Mouse (Mus musculus) cerebellum, adult 11 months (tissue): Measurements from ENCODE around the gene Slc7a14.
A peak's percentile ranks its signal among the peaks of the same experiment; 100 is the strongest.
"Not testable (repeated sequence)": the region's sequence is repeated elsewhere in the genome, so short reads cannot be mapped to it uniquely, and the experiment has no call there.

Experiments
- DNase-seq: peaks from one replicate; pipeline ENCODE4 v3.0.0; 2022

The Slc7a14 gene

DNA sequence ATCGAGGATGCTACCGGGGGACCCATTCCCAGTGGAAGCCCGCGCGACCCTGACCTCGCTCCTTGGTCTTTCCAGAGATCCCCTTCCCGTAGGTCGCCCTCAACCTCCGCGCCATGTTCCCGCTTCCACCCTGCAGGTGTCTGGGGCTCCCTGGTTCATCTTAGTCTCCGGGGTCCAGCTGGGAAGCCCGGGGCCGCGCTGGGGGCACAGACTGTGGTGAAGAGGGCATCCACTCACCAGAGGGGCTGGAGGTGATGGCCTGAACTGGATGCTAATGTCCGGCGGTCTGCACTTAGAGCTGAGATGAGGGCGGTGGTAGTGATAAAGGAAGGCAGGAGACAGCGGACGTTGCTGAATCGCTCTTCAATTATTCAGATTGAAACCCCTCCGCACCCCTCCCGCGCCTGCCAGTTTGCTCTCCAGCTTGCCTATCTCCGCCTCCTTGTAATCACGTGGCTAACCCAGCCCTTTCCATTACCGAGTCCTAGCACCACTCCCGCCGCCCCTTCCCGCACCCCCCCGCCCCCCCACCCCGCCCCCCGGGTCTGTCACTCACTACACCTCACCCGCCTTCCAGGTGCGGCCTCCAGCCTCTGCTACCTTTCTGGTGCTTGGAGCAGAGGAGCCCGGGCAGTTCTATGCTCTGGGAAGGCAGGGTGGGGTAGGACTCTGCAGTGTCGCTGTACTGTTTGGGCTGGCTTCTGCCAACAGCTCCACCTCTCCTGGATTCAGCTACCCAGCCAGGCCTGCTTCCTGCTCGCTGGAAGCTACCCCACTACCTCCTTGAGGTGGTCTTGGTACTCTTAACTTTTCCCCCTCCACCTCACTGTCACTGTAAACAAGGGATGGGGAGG is at the start of gene Slc7a14:
Gene Slc7a14, minus strand, starts transcription at position 445 of the 854 bp plus-strand sequence.
- peak; percentile 85 for DNase-seq

DNA sequence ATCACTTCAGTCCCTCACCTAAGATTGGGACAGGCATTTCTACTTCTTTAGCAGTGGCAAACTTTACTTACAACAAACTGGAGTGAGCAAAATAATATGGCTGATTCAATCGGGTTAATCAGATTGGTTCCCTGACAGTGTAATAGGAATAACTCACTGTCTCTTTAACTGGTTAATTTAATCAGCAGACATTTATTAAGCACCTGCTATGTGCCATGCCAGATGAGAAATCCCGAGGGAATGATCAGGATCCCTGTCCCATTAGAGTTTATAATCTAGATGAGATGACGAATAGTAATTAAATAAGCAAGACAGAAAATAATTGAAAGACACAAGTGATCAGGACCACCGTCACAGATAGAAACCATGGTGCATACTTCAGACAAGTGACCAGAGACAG is 36.4 kb upstream of the Slc7a14 start:
- DNase-seq, result no peak

GRCm38 (mm10) chr3:31345766-31346165 is 35.6 kb upstream of the Slc7a14 start:
- DNase-seq, result no peak

GRCm38 (mm10) chr3:31339236-31339635 is 29.1 kb upstream of the Slc7a14 start:
- DNase-seq, result no peak

DNA sequence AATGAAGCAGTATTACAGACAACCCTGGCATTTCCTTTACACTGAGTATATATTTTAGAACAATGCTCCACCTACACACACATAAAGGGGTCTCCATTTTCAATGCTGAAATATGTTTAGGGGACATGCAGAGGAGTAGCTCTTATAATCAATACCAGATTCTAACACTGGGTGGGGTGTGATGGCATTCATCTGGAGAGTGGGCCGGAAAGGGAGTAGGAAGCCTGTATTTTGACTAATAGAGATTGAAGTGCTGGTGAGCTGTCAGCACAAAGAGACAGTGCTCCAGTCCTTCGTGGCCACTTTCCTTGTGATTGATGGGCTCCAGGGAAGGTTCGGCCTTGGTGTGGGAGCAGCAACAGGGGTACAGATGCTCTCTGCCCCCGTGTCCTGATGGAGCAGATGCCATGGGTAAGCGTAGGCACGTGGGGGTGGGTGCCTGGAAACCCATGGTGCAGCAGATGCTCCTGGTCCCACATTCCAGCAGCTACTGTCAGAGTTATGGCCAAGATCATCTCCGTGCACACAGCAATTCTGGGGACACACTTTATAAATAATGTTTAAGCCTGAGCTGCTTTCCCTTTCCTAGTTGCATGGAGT is 18.2 kb upstream of the Slc7a14 start:
- no peak for DNase-seq

DNA sequence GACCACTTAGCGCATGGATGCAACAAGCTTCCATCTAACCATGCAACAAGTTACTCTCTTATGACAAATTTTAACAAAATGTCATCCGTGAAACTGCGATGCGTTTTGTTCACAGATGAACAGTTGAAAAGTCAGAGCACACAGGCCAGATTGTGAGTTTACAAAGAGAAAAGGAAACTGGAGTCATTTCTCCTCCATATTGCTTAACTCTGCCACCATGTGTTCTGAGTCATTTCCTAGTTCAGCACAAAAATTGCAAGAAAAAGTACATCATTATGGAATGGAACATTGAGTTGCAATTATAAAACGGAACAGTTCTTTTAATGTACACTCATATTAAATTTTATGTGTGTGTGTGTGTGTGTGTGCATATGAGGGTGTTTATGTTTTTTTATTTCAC is 17.6 kb upstream of the Slc7a14 start:
- no peak for DNase-seq

DNA sequence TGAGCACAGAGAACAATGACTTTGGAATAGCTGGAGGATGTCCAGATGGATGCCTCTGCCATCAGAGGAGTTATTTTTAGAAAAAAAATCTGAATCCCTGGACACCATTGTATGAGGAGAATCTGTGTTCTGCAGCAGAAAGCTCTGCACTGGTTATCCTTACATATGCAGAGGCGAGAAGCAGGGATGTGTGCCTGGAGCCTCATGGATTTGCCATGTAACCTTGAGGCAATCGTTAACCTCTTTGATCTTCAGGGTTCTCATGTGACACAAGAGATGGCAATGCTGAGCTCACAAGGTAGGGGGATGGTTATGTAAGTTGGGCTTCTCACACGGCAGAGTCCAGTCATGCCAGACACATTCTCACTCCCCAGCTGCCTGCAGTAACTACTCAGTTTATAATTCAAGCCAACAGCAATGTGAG is 14.1 kb upstream of the Slc7a14 start:
- DNase-seq, result no peak

- DNase-seq, result peak; percentile 72
Observed at GRCm38 (mm10) chr3:31309371-31309933, 726 bp downstream of the Slc7a14 start.

DNA sequence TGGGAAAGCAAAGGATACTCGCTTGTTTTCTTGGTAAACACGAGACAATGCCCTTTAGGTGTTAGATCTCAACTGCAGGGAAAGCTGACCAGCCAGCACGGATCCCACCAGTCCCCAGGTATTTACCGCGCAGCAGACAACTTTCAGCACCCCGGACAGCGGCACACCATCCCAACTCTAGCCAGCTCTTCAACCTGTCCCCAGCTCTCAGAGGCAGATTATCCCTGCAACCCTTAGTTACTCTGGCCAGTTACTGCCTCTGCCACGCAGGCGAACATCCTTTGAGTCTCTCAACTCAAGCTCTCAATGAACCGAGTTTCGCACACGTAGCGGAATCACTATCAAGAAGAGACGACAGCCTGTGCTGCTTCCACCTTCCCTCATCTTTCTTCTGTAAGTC is 1.3 kb downstream of the Slc7a14 start:
- DNase-seq, result no peak

DNA sequence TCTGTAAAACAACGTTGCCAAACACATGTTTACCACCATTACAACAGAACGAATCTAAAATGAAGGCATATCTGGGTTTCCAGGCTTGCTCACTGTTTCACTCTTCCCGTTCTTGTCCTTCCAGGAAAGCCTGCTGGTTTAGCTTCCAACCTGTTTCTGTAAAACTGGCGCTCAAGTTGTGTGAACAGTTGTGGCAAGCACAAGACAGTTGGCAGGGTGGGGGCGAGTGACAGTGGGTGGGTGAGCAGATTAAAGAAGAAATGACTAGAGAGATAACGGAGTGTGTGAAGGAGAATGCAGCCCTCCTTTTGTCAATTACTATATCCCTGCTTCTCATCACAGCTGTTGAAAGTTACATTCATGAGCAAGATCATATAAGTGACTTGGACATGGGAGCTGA is 2.2 kb downstream of the Slc7a14 start:
- DNase-seq, result no peak

GRCm38 (mm10) chr3:31291673-31292602 is 18.2 kb downstream of the Slc7a14 start:
- DNase-seq, result no peak

DNA sequence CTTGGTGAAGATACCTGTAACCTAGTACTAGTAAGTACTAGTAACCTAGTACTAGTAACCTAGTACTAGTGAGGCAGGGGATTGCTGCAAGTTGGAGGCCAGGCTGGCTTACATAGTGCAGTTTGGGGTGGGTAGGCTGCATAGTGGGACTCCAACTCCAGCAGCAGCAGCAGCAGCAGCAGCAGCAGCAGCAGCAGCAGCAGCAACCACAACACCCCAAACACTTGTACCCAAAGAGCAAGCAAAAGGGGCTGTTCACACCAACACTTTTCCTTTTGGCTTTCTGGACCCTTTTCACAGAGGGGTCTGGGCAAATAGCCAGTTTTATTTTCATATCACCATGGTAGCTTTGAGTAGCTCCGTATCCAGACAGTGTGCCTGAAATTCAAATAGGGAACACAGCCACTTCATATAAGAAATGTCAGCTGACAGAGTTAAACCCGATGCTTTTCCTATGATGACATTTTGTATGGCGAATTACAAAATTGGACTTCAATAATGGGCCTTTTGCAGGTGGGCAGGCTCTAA is 22.7 kb downstream of the Slc7a14 start:
- no peak for DNase-seq

DNA sequence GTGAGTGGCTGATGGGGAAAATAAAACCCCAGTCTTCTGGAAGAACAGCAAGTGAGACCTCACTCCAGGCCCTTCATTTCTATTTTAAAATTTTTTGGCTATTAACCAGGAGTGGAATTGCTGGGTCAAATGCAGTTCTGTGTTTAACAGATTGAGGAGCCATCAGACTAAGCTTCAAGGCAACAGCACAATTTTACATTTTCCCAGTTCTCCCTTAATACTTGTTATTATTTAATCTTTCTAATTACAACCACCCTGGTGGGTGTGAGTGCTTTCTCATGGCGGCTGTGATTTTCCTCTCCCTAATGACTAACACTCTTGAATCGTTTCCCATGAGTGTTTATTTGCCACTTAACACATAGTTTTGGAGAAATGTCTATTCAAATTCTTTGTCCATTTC is 29.1 kb downstream of the Slc7a14 start:
- DNase-seq, result no peak

GRCm38 (mm10) chr3:31274875-31275274 is 35.3 kb downstream of the Slc7a14 start:
- DNase-seq, result no peak

DNA sequence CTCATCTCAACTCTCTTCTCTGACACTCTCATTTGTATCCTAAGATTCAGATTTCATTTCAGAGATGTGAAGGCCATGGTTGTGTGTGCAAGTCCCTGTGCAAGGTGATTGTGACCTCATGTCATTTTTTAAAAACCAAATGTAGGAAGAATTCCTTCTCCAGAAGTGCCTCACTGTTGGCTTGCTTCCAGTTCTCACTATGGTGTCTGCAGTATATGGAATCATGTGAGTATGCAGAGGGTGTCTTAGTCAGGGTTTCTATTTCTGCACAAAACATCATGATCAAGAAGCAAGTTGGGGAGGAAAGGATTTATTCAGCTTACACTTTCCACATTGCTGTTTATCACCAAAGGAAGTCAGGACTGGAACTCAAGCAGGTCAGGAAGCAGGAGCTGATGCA is 36.9 kb downstream of the Slc7a14 start:
- DNase-seq, result not testable (repeated sequence)

GRCm38 (mm10) chr3:31272635-31273034 is 37.5 kb downstream of the Slc7a14 start:
- no peak for DNase-seq

GRCm38 (mm10) chr3:31269551-31270317 is 40.4 kb downstream of the Slc7a14 start:
- DNase-seq, result no peak

DNA sequence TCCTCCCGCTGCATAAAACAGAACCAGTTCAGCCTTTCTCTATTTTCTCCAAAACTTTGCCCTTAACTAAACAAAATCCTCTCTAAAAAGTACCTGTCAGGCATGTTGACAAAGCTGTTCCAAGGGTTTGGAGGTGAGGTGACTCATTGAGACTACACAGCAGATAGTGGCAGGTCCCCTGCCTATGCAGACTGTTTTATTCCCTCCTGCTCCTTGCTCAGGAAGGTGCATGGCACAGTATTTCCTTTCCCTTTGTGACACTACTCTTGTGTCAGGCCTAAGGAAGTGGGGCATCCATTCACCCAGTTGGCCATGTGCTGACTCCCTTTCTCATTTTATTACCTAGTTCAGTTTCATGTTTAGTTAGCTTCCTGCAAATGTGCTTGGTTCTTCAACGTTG is 42.3 kb downstream of the Slc7a14 start:
- DNase-seq, result no peak

DNA sequence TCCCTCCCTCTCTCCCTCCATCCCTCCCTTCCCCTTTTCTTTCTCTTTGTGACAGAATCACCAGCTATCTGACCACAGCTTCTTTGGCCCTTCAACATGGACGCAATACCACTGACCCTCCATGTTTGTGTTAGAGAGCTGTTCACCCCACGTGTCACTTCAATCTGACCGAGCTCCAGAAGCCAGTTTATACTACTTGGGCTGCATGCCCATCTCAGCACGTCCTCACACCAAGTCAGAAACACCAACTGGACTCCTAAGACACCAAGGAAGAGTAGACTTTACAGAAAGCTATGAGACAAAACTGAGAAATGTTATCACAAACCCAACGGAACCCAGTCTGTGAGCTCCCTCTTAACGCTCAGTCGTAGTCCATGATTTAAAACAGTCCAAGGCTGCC is 43.2 kb downstream of the Slc7a14 start:
- DNase-seq, result peak; percentile 29

GRCm38 (mm10) chr3:31263535-31263934 is 46.6 kb downstream of the Slc7a14 start:
- DNase-seq, result peak; percentile 53

DNA sequence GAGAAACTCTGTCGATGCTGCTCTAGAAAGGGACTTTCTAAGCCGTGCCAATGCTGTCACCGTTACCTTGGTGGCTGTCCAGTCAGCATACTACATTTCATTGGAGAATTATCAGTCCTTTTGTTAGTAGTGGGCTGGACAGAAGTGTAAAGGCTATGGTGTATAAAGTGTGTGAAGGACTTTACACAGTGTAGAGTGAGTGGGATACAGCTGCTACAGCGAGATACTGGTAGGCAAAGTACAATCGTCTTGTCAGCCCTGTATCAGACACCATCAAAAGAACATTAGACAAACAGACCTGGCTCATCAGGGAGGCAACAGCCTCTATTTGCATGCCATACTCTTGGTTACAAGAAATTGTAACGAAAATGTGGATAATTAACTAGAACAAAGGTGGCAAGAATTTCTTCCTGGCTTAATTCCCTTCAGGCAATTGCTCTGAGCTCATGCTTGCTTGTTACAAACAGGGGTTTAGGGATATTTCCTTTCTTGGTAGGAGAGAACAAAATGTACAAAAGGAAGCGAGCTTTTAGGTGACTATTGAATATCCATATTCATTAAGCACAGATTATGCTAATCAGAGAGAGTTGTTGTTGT is 48.7 kb downstream of the Slc7a14 start:
- no peak for DNase-seq

- no peak for DNase-seq
Observed at GRCm38 (mm10) chr3:31260964-31261346, 49.2 kb downstream of the Slc7a14 start.
